In genomic region chr9:22224536-22225503, GRCm38 (mm10) we compare ENCODE assay signal across 8 mouse cellular contexts. TPM values are rescaled to one million over a fixed set of nuclear protein-coding genes. Genes with fewer than 3 reads are reported as not detected.
DNase-seq lines count a peak whose midpoint lies in the region; ATAC-seq and TF ChIP-seq lines count a peak whose summit lies in the region.

No protein-coding gene starts in this region.

- WGBS in heart, embryonic 14.5 days = 25% methylated on average over 17 of the region's 17 CpGs

- peak overlapping the region; percentile 93 to 99 for H3K4me3 ChIP-seq in ES-E14 (ENCODE audit: insufficient read depth in 1 of 2, low read depth in 1 of 2, low read length in 2 of 2, poor library complexity in 1 of 2, severe bottlenecking in 1 of 2)
- peak overlapping the region; percentile 81 to 88 for H3K4me3 ChIP-seq in heart, embryonic 14.5 days (ENCODE audit: control insufficient read depth in 1 of 2, insufficient read depth in 1 of 2, low read depth in 1 of 2, low read length in 2 of 2)
- peak overlapping the region; percentile 99 for H3K4me3 ChIP-seq in megakaryocyte, embryonic 14.5 days (replicated peaks)

- ATAC-seq in heart, embryonic 14.5 days (ENCODE audit: insufficient number of reproducible peaks, insufficient read depth, low FRiP score, low read depth) = peak; percentile 5; the same call in 1 of the 2 replicates

- peak; percentile 40 for DNase-seq in adrenal gland, adult 2 months
- no peak for DNase-seq in adrenal gland, postnatal 4 days (ENCODE audit: low spot score in 2 of 2)
- no peak for DNase-seq in ES-E14 (ENCODE audit: low read depth, low spot score)
- DNase-seq in cerebellum, postnatal 25 days = peak; percentile 7 to 48
- peak; percentile 16 to 28 for DNase-seq in kidney, postnatal 36 days
- DNase-seq in spleen, postnatal 36 days (ENCODE audit: low spot score in 2 of 2) = peak; percentile 41 to 70

- peaks cover 0 to 1% of the 10 kb centered on the region in 2 experiments; a peak in 1 of 4 replicates for H3K4me1 ChIP-seq in ES-E14 (ENCODE audit: control insufficient read depth in 2 of 2, insufficient read depth in 2 of 2, low read length in 2 of 2, poor library complexity in 1 of 2)
- H3K4me1 ChIP-seq in heart, embryonic 14.5 days (ENCODE audit: control insufficient read depth in 2 of 2, insufficient read depth in 2 of 2, low read length in 2 of 2) = peaks cover 0 to 5% of the 10 kb centered on the region in 2 experiments; a peak in 1 of 4 replicates
- peaks cover 6% of the 10 kb centered on the region; the same call in 1 of the 2 replicates for H3K4me1 ChIP-seq in megakaryocyte, embryonic 14.5 days

- peak overlapping the region; percentile 75 for H3K4me2 ChIP-seq in heart, embryonic 14.5 days (ENCODE audit: low read length)

- H3K36me3 ChIP-seq in ES-E14 (ENCODE audit: control insufficient read depth, insufficient read depth, low read length, poor library complexity, severe bottlenecking) = no peaks in the 10 kb centered on the region; the same call in 1 of the 2 replicates
- H3K36me3 ChIP-seq in heart, embryonic 14.5 days (ENCODE audit: control insufficient read depth, insufficient read depth, low read length) = 0 out of 2 replicates have a peak, but pooled peaks cover 3% of the 10 kb centered on the region
- peaks cover 9% of the 10 kb centered on the region for H3K36me3 ChIP-seq in megakaryocyte, embryonic 14.5 days (replicated peaks; ENCODE audit: low read length)

- no peaks in the 10 kb centered on the region for H3K27me3 ChIP-seq in heart, embryonic 14.5 days (ENCODE audit: control insufficient read depth, insufficient read depth, low read length)
- H3K27me3 ChIP-seq in megakaryocyte, embryonic 14.5 days (replicated peaks) = peaks cover 2% of the 10 kb centered on the region

- no peaks in the 10 kb centered on the region for H3K9me3 ChIP-seq in ES-E14 (ENCODE audit: control insufficient read depth, insufficient read depth, low read depth, low read length)
- no peaks in the 10 kb centered on the region for H3K9me3 ChIP-seq in heart, embryonic 14.5 days (ENCODE audit: control insufficient read depth, low read length)
- no peaks in the 10 kb centered on the region for H3K9me3 ChIP-seq in megakaryocyte, embryonic 14.5 days

- H3K27ac ChIP-seq in ES-E14 (ENCODE audit: insufficient read depth, low read depth, low read length, poor library complexity, severe bottlenecking) = peak overlapping the region; percentile 55; the same call in 1 of the 2 replicates
- H3K27ac ChIP-seq in heart, embryonic 14.5 days (replicated peaks in 1 of 2; ENCODE audit: control insufficient read depth in 1 of 2, insufficient read depth in 1 of 2, low read depth in 2 of 2, low read length in 2 of 2) = peak overlapping the region in 1 of 2 experiments; percentile 95; a peak in 3 of 4 replicates

- H3K9ac ChIP-seq in ES-E14 (ENCODE audit: insufficient read depth, low read depth, low read length, poor library complexity, severe bottlenecking) = peak overlapping the region; percentile 58; the same call in 1 of the 2 replicates
- H3K9ac ChIP-seq in heart, embryonic 14.5 days (ENCODE audit: low read length) = peak overlapping the region; percentile 86

- in situ Hi-C loops in ES-E14 (cut with MboI; ENCODE audit: low sequenced_read_pairs in 2 of 2, unreplicated experiment in 2 of 2) = loop anchor here in 1 of 2 experiments (10.0 kb wide), 1 partner anchor 440 kb away; no protein-coding TSS in a partner anchor

TF ChIP-seq in ES-E14, 5 proteins besides CTCF, POLR2A, EP300 and RAD21:
- TF ChIP-seq ZC3H11A (IDR thresholded peaks at IDR 0.05; ENCODE audit: borderline replicate concordance, low read depth, low read length) (no peak), ZNF384 (IDR thresholded peaks at IDR 0.05; ENCODE audit: low read depth, low read length) (peak; percentile 98)

RNA-seq across cellular contexts. Expression of gene Zfp809, which starts 0.7 kb away (rescaled TPM):
- 10 to 100 TPM; 31.8 to 52.5 TPM for total RNA-seq in adrenal gland, adult 2 months (2021)
- polyA plus RNA-seq in adrenal gland, adult 2 months (2012; rRNA removed) = 11.9 and 26.1 TPM in 2 replicates
- 10 to 100 TPM; 36.9 to 39.5 TPM for total RNA-seq in adrenal gland, postnatal 4 days (2021)
- 90.7 and 129 TPM in 2 replicates for total RNA-seq in ES-E14 (2012; rRNA removed)
- polyA plus RNA-seq in heart, embryonic 14.5 days (2014; fragmentation: Nextera tagmentation; extraction: Ambion mirVana) = 23.1 and 25.3 TPM in 2 replicates
- polyA plus RNA-seq in megakaryocyte, embryonic 14.5 days (2012; ENCODE audit: insufficient read depth, low replicate concordance) = 2.1 and 3.1 TPM in 2 replicates

RNA-seq across cellular contexts. Expression of gene Zfp599, which starts 34.9 kb away (rescaled TPM):
- total RNA-seq in adrenal gland, adult 2 months (2021) = 1 to 10 TPM in 1 of 2 experiments, under 1 TPM in 1; 0.58 to 1.1 TPM
- polyA plus RNA-seq in adrenal gland, adult 2 months (2012; rRNA removed) = 0.04 TPM in 1 of 2 replicates, not detected in the other
- 1 to 10 TPM; 2.2 to 3.2 TPM for total RNA-seq in adrenal gland, postnatal 4 days (2021)
- 9.6 and 11.3 TPM in 2 replicates for total RNA-seq in ES-E14 (2012; rRNA removed)
- polyA plus RNA-seq in heart, embryonic 14.5 days (2014; fragmentation: Nextera tagmentation; extraction: Ambion mirVana) = 4.0 and 4.9 TPM in 2 replicates
- 0.18 TPM in 1 of 2 replicates, not detected in the other for polyA plus RNA-seq in megakaryocyte, embryonic 14.5 days (2012; ENCODE audit: insufficient read depth, low replicate concordance)

RNA-seq across cellular contexts. Expression of gene Zfp872, which starts 36.9 kb away (rescaled TPM):
- total RNA-seq in adrenal gland, adult 2 months (2021) = 1 to 10 TPM; 1.8 to 3.9 TPM
- polyA plus RNA-seq in adrenal gland, adult 2 months (2012; rRNA removed) = 0.11 and 0.16 TPM in 2 replicates
- total RNA-seq in adrenal gland, postnatal 4 days (2021) = 1 to 10 TPM in 1 of 2 experiments, under 1 TPM in 1; 0.90 to 1.5 TPM
- total RNA-seq in ES-E14 (2012; rRNA removed) = 0.22 TPM in 1 of 2 replicates, not detected in the other
- 0.28 and 0.58 TPM in 2 replicates for polyA plus RNA-seq in heart, embryonic 14.5 days (2014; fragmentation: Nextera tagmentation; extraction: Ambion mirVana)
- polyA plus RNA-seq in megakaryocyte, embryonic 14.5 days (2012; ENCODE audit: insufficient read depth, low replicate concordance) = not detected in 2 replicates

Comparison
In these comparisons a context has a peak if more than half of its experiments do, and no peak if none do; other contexts are left out.
1. DNase-seq: peak in adrenal gland, adult 2 months (single experiment), cerebellum, postnatal 25 days (2 of 2), kidney, postnatal 36 days (2 of 2) and spleen, postnatal 36 days (2 of 2); none in adrenal gland, postnatal 4 days (0 of 2) and ES-E14 (single experiment).
2. Peak in every context shown above with its lines, with median percentiles within 50 percentile points of each other: H3K4me3 ChIP-seq.